Mouse (Mus musculus) olfactory bulb, adult 2 months (tissue): ENCODE data around the gene Ppm1n.

Source experiments
- CTCF ChIP-seq: fragments of 200-500 bp; IDR thresholded peaks from 2 replicates; pipeline ENCODE4 v1.5.1; 2012; ENCODE audit warnings: low read depth, mild to moderate bottlenecking, low read length, moderate library complexity; ENCODE audit not compliant: insufficient read depth
- POLR2A ChIP-seq: fragments of 200-500 bp; IDR thresholded peaks from 2 replicates; pipeline ENCODE4 v1.6.1; 2012; ENCODE audit warnings: mild to moderate bottlenecking, low read depth, low read length, moderate library complexity; ENCODE audit not compliant: insufficient read depth

DNA sequence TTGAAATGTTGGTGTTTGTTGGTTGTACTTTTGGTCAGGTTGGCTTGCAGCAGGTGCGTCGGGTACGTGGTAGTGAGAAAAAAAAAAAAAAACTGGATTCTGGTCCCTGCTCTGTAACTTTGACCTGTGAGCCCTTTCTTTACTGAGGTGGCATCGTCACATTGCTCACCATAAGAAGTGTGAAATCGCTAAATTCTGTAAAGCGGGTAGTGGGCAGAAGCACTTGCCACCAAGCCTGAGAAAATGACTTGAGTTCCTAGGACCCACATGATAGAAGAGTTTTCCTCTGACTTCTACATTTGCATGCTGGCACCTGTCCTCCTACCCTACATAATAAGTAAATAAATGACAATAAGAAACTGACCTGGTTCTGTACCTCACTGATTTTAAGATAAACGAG is 40.8 kb upstream of the Ppm1n start:
- no peak for TF ChIP-seq CTCF
- no peak for TF ChIP-seq POLR2A
